Mouse (Mus musculus): ENCODE results near the gene Paf1.

The Paf1 gene

DNA sequence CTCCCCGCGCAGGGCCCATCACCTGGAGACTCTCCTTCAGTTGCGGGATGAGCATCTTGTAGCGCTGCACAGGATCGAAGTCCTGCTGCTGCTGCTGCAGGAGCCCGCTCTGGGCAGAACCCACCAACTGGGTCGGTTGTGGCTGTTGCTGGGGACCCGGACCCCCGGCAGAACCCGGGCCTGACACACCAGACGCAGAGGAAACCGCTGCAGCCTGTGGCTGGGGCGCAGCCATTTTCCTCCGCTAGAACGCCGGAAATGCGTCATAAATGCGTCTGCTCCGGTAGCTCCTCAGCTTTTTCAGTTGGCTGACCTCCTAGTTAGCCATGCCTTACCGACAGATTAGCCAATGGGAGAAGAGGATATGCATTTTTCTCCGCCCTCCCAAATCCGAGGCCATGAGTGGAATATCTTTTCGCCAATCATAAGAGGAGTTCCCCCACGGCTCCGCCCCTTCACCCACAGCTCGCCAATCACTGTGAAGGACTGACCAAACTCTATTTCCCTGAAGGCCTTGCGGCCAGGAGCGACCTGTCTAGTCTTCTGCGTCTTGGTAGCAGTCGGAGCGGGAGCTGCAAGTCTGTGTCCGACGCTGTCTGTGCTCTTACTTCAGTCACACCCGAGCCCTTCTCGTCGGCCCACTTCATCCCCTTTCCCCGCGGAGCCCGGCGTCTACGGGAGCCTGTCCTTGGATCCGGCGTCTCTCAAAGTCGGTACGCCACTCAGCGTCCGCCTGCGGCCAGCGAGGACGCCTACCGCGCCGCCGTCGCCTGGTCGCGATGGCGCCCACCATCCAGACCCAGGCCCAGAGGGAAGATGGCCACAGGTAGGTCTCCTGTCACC is at the start of gene Paf1, which contains the start of gene Med29:
Gene Paf1 (plus strand): TSS at position 523 of the 843 bp plus-strand sequence.
Gene Med29 (minus strand): TSS at position 280 of the 843 bp plus-strand sequence.
- in situ Hi-C loops (cut with MboI, MseI), result no loop called here

- in situ Hi-C loops (cut with MboI, MseI), result no loop called here
Measured at GRCm38 (mm10) chr7:28344637-28345036, 48.1 kb upstream of the Paf1 start.

DNA sequence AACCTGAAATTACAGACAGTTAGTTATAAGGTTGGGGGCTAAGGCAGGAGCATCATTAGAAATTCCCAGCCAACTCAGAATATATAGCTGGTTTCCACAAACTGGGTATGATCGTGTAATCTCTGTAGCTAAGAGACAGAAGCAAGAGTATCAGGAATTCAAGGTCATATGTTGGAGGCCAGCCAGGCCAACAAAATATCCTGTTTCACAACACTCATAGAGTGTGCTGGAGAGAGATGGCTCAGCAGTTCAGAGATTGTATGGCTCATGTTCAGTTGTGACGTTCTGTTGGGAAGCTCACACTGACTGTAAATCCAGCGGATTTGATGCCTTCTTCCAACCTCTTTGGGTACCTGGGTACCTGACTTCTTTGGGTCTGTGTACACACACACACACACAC is 45.0 kb upstream of the Paf1 start:
- in situ Hi-C loops (cut with MboI, MseI), result no loop called here

DNA sequence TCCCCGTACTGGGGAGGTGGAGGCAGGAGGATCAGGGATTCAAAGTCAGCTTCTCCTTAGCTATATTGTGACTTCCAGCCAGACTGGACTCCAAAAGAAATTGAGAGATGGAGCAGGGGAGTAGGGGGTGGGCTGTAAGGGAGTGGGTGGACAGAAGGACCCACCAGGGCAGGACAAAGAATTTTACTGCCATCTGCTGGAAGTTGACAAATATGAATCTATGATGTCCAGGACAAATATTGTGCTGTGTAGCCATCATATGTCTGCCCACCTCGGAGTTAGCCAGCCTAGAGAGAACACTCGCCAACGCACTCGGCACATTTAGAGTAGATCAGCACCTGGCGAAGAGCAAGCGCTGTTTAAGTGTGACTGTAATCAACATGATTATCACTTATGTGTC is 44.1 kb upstream of the Paf1 start:
- in situ Hi-C loops (cut with MboI, MseI), result no loop called here

GRCm38 (mm10) chr7:28350155-28350883 is 42.4 kb upstream of the Paf1 start, which contains the start of gene Rps16:
TSS of gene Rps16 (plus strand) at chr7:28350652.
- in situ Hi-C loops (cut with MboI, MseI), result no loop called here

GRCm38 (mm10) chr7:28351676-28352191 is 41.0 kb upstream of the Paf1 start:
- in situ Hi-C loops (cut with MboI, MseI), result no loop called here

GRCm38 (mm10) chr7:28353267-28353666 is 39.5 kb upstream of the Paf1 start:
- in situ Hi-C loops (cut with MboI, MseI), result no loop called here

GRCm38 (mm10) chr7:28354113-28354581 is 38.6 kb upstream of the Paf1 start:
- in situ Hi-C loops (cut with MboI, MseI), result no loop called here

- in situ Hi-C loops (cut with MboI, MseI), result no loop called here
Measured at GRCm38 (mm10) chr7:28354596-28354995, 38.2 kb upstream of the Paf1 start.

DNA sequence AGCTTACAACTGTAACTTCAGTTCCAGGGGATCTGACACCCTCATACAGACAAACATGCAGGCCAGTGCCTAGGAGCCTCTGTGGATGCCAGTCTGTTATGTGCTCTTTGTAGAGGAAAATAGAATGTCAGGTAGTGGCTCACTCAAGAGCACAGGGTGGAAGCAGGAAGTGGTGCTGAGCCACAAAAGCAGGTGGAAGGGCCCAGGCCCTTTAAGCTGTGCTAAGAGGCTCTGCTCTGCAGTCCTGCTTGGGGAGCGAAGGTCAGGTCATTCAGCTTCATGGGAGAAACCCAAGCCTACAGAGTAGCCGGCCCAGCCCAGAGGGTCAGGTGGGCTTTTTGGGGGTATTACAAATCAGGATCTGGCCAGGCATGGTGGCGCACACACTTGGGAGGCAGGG is 37.5 kb upstream of the Paf1 start:
- in situ Hi-C loops (cut with MboI, MseI), result no loop called here

- in situ Hi-C loops (cut with MboI, MseI), result no loop called here
Measured at GRCm38 (mm10) chr7:28356981-28357380, 35.8 kb upstream of the Paf1 start.

DNA sequence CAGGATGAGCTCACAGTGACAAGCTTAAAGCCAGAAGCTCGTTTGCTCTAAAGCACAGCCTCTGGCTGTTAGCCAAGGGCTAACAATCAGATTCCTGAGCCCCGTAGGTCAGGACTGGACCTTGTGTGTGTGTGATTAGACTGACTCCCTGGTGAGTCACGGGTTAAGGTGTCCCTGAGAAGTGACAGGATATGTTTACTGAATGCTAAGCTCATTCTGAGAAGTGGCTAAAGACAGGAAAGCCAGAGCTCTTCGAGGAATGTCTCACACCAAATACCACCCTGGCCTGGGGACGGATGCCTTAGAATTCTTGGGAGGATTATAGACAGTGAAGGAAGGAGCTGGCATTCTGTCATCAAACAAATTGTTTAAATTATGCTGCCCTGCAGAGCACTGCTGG is 34.8 kb upstream of the Paf1 start:
- in situ Hi-C loops (cut with MboI, MseI), result no loop called here

GRCm38 (mm10) chr7:28358431-28358830 is 34.3 kb upstream of the Paf1 start:
- in situ Hi-C loops (cut with MboI, MseI), result no loop called here

DNA sequence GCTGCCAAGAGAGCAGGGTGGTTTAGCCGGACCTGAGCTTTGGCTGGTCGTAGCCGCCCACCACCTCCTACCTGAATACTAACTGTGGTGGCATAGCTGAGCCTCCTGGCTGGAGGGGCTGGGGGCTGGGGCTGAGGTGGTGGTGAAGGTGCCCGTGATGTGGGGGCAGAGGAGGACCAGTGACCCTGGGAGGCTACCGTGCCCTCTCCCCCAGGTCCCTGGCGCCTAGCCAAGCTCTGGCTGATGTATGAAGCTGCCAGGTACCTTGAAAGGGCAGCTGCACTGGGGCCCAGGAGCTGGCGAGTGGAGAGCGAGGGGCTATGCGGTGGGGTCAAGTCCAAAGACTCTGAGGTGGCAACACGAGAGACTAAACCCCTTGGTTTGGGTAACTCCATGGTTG is 32.9 kb upstream of the Paf1 start:
- in situ Hi-C loops (cut with MboI, MseI), result no loop called here

DNA sequence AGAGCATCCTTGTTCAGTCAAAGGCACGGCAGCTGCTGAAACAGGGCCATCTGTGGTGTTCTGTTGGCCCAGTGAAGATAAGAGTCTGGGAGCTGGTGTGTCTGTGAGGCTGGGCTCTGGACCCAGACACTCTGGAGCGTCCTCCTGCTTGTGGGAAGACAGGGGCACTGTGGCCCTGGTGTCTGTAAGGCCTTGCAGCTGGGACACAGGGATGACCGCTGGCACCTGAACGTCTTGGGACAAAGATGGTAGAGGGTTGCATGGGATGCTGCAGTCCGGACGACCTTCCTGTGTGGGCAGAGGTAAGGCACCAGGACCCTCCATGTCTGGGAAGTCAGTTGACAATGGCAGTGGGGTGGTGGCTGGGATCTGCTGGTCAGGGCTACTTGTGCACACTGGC is 32.5 kb upstream of the Paf1 start:
- in situ Hi-C loops (cut with MboI, MseI), result no loop called here

DNA sequence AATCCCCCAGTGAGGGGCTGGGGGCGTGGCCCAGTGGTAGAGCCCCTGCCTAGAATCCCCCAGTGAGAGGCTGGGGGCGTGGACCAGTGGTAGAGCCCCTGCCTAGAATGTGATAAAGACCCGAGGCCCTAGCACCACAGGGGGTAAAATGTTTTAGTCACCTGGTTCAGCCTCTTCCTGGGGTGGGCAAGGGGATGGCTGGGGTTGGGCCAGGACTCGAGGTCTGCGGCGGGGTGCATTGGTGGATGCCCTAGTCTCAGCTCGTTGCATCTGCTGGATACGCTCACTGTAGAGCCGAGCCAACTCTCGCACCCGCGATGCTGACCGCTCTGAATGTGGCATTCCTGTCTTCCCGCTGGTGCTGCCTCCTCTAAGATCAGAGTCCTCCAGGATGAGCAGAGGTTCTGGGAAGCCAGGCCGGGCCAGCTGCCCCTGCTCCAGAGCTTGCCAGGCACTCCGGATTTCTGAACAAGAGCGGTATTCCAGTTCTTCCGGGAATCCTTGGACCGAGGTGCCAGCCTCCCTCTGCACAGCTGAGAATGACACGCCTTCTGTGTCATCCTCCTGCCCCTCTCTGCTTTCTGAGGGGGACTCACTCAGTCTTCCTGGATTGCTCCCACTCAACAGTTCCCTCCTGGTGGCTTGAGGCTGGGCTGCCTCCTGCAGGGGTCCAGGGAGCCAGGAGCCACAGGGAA is 31.0 kb upstream of the Paf1 start:
- in situ Hi-C loops (cut with MboI, MseI), result no loop called here

GRCm38 (mm10) chr7:28362441-28363060 is 30.2 kb upstream of the Paf1 start:
- in situ Hi-C loops (cut with MboI, MseI), result no loop called here

- in situ Hi-C loops (cut with MboI, MseI), result no loop called here
Measured at GRCm38 (mm10) chr7:28367663-28368275, 25.0 kb upstream of the Paf1 start.

DNA sequence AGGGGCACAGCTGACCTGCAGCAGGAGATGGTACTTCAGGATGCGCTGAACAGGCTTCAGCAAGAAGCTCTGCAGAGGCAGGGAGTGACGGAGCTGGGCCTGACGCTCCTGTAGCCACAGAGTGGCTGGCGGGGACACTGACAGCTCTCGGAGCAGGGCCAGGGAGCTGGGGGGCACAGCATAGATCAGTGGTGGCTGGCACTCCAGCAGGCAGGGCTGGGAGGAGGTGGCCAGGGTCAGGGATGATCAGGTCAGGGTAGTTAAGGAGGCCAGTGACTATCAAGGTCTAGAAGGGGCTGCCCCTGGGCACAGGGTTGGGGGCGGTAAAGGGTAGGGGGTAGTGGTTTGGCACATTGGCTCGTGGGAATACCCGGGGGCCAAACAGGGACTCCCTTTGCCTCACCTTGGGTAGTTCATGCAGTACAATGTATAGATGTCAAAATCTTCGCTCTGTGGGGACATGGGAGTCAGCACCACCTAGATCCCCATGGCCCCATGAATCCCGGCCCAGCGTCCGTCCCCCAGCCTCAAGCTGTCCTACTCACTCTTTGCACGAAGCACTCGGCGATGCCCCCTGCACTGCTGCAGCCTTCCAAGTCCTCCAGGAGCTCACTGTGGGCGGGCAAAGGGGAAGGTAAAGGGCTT is 24.4 kb upstream of the Paf1 start:
- in situ Hi-C loops (cut with MboI, MseI), result no loop called here

DNA sequence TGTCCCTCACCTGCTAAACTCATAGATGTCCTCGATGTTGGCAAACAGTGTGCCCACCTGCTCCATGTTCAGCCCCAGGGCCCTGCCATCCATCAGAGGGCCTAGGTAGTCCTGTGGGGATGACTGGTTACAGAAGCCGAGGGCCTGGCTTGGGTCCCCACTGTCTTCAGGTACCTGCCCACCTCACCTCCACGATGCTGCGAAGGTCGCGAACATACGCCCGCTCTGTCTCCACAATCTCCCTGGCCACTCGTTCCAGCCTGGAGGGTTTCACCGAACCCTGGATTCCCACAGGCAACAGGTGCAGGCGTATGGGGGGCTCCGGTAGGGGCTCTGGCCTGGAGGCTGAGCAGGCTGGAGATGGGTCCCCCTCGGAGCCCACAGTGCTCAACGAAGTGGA is 22.7 kb upstream of the Paf1 start:
- in situ Hi-C loops (cut with MboI, MseI), result no loop called here
